8 mouse cellular contexts compared by ENCODE assay signal in the genomic region with DNA sequence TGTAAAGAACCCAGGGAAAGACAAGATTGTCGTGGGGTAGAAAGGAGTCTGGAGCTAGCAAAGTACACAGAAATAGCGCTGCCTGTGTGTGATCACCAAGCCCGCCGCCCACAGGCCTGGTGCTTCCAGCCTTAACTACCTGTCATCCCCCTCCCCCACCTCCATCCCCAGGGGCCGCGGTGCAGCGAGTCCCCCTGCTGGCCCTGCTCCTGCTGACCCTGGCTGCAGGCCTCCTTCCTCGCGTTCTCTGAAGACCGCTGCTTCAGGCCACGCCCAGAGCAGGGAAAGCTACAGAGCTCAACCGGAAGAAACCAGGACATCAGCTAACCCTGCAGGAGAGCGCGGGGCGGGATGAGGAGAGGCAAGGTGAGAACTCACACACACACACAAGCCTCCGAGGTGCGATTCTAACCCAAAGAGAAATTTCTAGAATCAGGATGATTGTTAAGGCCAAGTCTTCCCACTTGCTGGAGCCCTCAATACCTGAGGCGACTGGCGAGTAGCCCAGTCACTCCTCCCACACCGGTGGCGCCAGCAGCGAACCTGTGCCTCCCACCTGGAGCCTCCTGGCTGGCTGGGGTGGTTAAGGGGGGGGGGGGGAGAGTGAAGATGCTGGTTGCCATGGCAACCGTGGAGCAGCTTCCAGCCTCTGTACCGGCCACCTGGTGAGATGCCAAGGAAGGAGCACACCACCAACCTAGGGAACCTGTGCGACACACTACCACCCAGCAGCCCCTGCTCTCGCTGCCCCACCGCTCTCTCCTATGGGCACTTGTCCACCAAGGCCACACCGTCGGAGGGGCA. TPM values are rescaled to one million over a fixed set of nuclear protein-coding genes. Genes with fewer than 3 reads are reported as not detected.
A peak's percentile ranks its signal among the peaks of the same experiment; 100 is the strongest.
DNase-seq lines count a peak whose midpoint lies in the region; ATAC-seq and TF ChIP-seq lines count a peak whose summit lies in the region.

No protein-coding gene starts in this region.

- H3K9me3 ChIP-seq in embryonic facial prominence, embryonic 14.5 days (ENCODE audit: control insufficient read depth, low read length): peaks cover 7% of the 10 kb centered on the region; the same call in 1 of the 2 replicates
- H3K9me3 ChIP-seq in hindbrain, postnatal 0 days (ENCODE audit: low read length): no peaks in the 10 kb centered on the region
- H3K9me3 ChIP-seq in limb, embryonic 14.5 days (ENCODE audit: control insufficient read depth, low read length): peaks cover 4% of the 10 kb centered on the region
- no peaks in the 10 kb centered on the region for H3K9me3 ChIP-seq in midbrain, postnatal 0 days (ENCODE audit: low read length)

- TF ChIP-seq POLR2A in limb, embryonic 14.5 days (IDR thresholded peaks at IDR 0.05; ENCODE audit: borderline replicate concordance, extremely low read depth, insufficient read depth, insufficient read length): no peak

- peak overlapping the region; percentile 43 for H3K9ac ChIP-seq in embryonic facial prominence, embryonic 14.5 days (ENCODE audit: low read depth, low read length)
- H3K9ac ChIP-seq in hindbrain, postnatal 0 days (replicated peaks; ENCODE audit: low read length): peak overlapping the region; percentile 43
- peak overlapping the region; percentile 38; the same call in 1 of the 2 replicates for H3K9ac ChIP-seq in limb, embryonic 14.5 days (ENCODE audit: low read depth, low read length, severe bottlenecking)
- peak overlapping the region; percentile 54 for H3K9ac ChIP-seq in midbrain, postnatal 0 days (replicated peaks; ENCODE audit: low read length, poor library complexity, severe bottlenecking)

- no peaks in the 10 kb centered on the region for H3K27me3 ChIP-seq in embryonic facial prominence, embryonic 14.5 days (replicated peaks; ENCODE audit: control insufficient read depth, insufficient read depth, low read length)
- no peaks in the 10 kb centered on the region for H3K27me3 ChIP-seq in hindbrain, postnatal 0 days (ENCODE audit: insufficient read depth, low read length)
- no peaks in the 10 kb centered on the region for H3K27me3 ChIP-seq in limb, embryonic 14.5 days (ENCODE audit: control insufficient read depth, insufficient read depth, low read length)
- no peaks in the 10 kb centered on the region for H3K27me3 ChIP-seq in midbrain, postnatal 0 days (ENCODE audit: insufficient read depth, low read length)

- H3K4me2 ChIP-seq in embryonic facial prominence, embryonic 14.5 days (ENCODE audit: low read depth, low read length): peak overlapping the region; percentile 48
- peak overlapping the region; percentile 53 for H3K4me2 ChIP-seq in hindbrain, postnatal 0 days (ENCODE audit: low read depth, low read length)
- H3K4me2 ChIP-seq in limb, embryonic 14.5 days (replicated peaks; ENCODE audit: low read depth, low read length, severe bottlenecking): peak overlapping the region; percentile 54
- peak overlapping the region; percentile 46 for H3K4me2 ChIP-seq in midbrain, postnatal 0 days (ENCODE audit: low read depth, low read length, poor library complexity, severe bottlenecking)

- ATAC-seq in CD4-positive, CD25-positive, alpha-beta regulatory T cell, adult 4 months: no peak
- ATAC-seq in embryonic facial prominence, embryonic 14.5 days (ENCODE audit: low read depth): peak; percentile 77
- peak; percentile 69 for ATAC-seq in hindbrain, postnatal 0 days
- ATAC-seq in limb, embryonic 14.5 days (ENCODE audit: low FRiP score, low read depth): no peak
- peak; percentile 60 for ATAC-seq in midbrain, postnatal 0 days (ENCODE audit: low FRiP score)

- DNase-seq in CD4-positive, CD25-positive, alpha-beta regulatory T cell, adult 2 months (ENCODE audit: low read depth, low spot score): peak; percentile 19
- DNase-seq in R1 (ENCODE audit: low read depth, low spot score): peak; percentile 76
- peak; percentile 73 for DNase-seq in embryonic facial prominence, embryonic 14.5 days (ENCODE audit: low spot score)
- peak; percentile 80 for DNase-seq in hindbrain, postnatal 0 days (ENCODE audit: low spot score)
- no peak for DNase-seq in limb, embryonic 14.5 days (ENCODE audit: low spot score)
- DNase-seq in midbrain, postnatal 0 days (ENCODE audit: low spot score): peak; percentile 76
- DNase-seq in spleen, postnatal 14 days (ENCODE audit: low spot score in 2 of 2): no peak

- H3K4me3 ChIP-seq in embryonic facial prominence, embryonic 14.5 days (ENCODE audit: low read depth, low read length): peak overlapping the region; percentile 17; the same call in 1 of the 2 replicates
- peak overlapping the region; percentile 19; the same call in 1 of the 2 replicates for H3K4me3 ChIP-seq in hindbrain, postnatal 0 days (ENCODE audit: low read length)
- peak overlapping the region; percentile 19 for H3K4me3 ChIP-seq in limb, embryonic 14.5 days (replicated peaks; ENCODE audit: low read length)
- H3K4me3 ChIP-seq in midbrain, postnatal 0 days (ENCODE audit: low read depth, low read length): peak overlapping the region; percentile 24

- peak; percentile 50 for TF ChIP-seq CTCF in hindbrain, postnatal 0 days (IDR thresholded peaks at IDR 0.05; ENCODE audit: low read depth)
- TF ChIP-seq CTCF in midbrain, postnatal 0 days (IDR thresholded peaks at IDR 0.05): peak; percentile 61

- H3K4me1 ChIP-seq in embryonic facial prominence, embryonic 14.5 days (ENCODE audit: control insufficient read depth, insufficient read depth, low read length): peaks cover 10% of the 10 kb centered on the region
- peaks cover 18% of the 10 kb centered on the region; the same call in 1 of the 2 replicates for H3K4me1 ChIP-seq in hindbrain, postnatal 0 days (ENCODE audit: insufficient read depth, low read length)
- H3K4me1 ChIP-seq in limb, embryonic 14.5 days (ENCODE audit: control insufficient read depth, insufficient read depth, low read length): peaks cover 8% of the 10 kb centered on the region; the same call in 1 of the 2 replicates
- peaks cover 17% of the 10 kb centered on the region for H3K4me1 ChIP-seq in midbrain, postnatal 0 days (ENCODE audit: insufficient read depth, low read length)

- no peaks in the 10 kb centered on the region for H3K36me3 ChIP-seq in embryonic facial prominence, embryonic 14.5 days (ENCODE audit: control insufficient read depth, insufficient read depth, low read length)
- no peaks in the 10 kb centered on the region for H3K36me3 ChIP-seq in hindbrain, postnatal 0 days (ENCODE audit: insufficient read depth, low read length)
- no peaks in the 10 kb centered on the region for H3K36me3 ChIP-seq in limb, embryonic 14.5 days (ENCODE audit: control insufficient read depth, insufficient read depth, low read length)
- H3K36me3 ChIP-seq in midbrain, postnatal 0 days (ENCODE audit: insufficient read depth, low read length): no peaks in the 10 kb centered on the region

- H3K27ac ChIP-seq in embryonic facial prominence, embryonic 14.5 days (replicated peaks; ENCODE audit: low read depth, low read length): no peak overlapping the region
- H3K27ac ChIP-seq in hindbrain, postnatal 0 days: peak overlapping the region; percentile 79
- no peak overlapping the region for H3K27ac ChIP-seq in limb, embryonic 14.5 days (replicated peaks; ENCODE audit: low read depth, low read length)
- H3K27ac ChIP-seq in midbrain, postnatal 0 days (ENCODE audit: low read depth, low read length): peak overlapping the region; percentile 78

- WGBS in embryonic facial prominence, embryonic 14.5 days: 13% methylated on average over 26 of the region's 29 CpGs
- WGBS in hindbrain, postnatal 0 days: 11% methylated on average over 29 of the region's 29 CpGs
- 14% methylated on average over 27 of the region's 29 CpGs for WGBS in limb, embryonic 14.5 days
- WGBS in midbrain, postnatal 0 days: 11% methylated on average over 29 of the region's 29 CpGs

RNA-seq across cellular contexts. Expression of gene Meltf, which starts 18.6 kb away (rescaled TPM):
- polyA plus RNA-seq in CD4-positive, CD25-positive, alpha-beta regulatory T cell, adult 4 months (2017; shearing (Covaris generic)): not detected
- polyA plus RNA-seq in embryonic facial prominence, embryonic 14.5 days (2014; fragmentation: Nextera tagmentation; extraction: Ambion mirVana): 2.1 and 3.1 TPM in 2 replicates
- total RNA-seq in hindbrain, postnatal 0 days (2014; rRNA removed): 0.14 and 0.16 TPM in 2 replicates
- polyA plus RNA-seq in hindbrain, postnatal 0 days (2015; fragmentation: Nextera tagmentation; extraction: Ambion mirVana): 0.18 and 0.41 TPM in 2 replicates
- polyA plus RNA-seq in limb, embryonic 14.5 days (2012; rRNA removed): 9.6 and 12.7 TPM in 2 replicates
- polyA plus RNA-seq in limb, embryonic 14.5 days (2014; fragmentation: Nextera tagmentation; extraction: Ambion mirVana): 2.3 and 3.1 TPM in 2 replicates
- 0.19 and 0.22 TPM in 2 replicates for total RNA-seq in midbrain, postnatal 0 days (2014; rRNA removed)
- 0.25 and 0.27 TPM in 2 replicates for polyA plus RNA-seq in midbrain, postnatal 0 days (2015; fragmentation: Nextera tagmentation; extraction: Ambion mirVana)

RNA-seq across cellular contexts. Expression of gene Pigz, which starts 36.5 kb away (rescaled TPM):
- under 1 TPM; 0.65 to 0.67 TPM for polyA plus RNA-seq in CD4-positive, CD25-positive, alpha-beta regulatory T cell, adult 4 months (2017; shearing (Covaris generic))
- polyA plus RNA-seq in embryonic facial prominence, embryonic 14.5 days (2014; fragmentation: Nextera tagmentation; extraction: Ambion mirVana): 0.59 and 0.70 TPM in 2 replicates
- 6.1 and 16.9 TPM in 2 replicates for total RNA-seq in hindbrain, postnatal 0 days (2014; rRNA removed)
- polyA plus RNA-seq in hindbrain, postnatal 0 days (2015; fragmentation: Nextera tagmentation; extraction: Ambion mirVana): 5.2 and 5.5 TPM in 2 replicates
- 0.20 and 0.35 TPM in 2 replicates for polyA plus RNA-seq in limb, embryonic 14.5 days (2012; rRNA removed)
- polyA plus RNA-seq in limb, embryonic 14.5 days (2014; fragmentation: Nextera tagmentation; extraction: Ambion mirVana): 0.32 and 0.50 TPM in 2 replicates
- 2.1 and 3.2 TPM in 2 replicates for total RNA-seq in midbrain, postnatal 0 days (2014; rRNA removed)
- polyA plus RNA-seq in midbrain, postnatal 0 days (2015; fragmentation: Nextera tagmentation; extraction: Ambion mirVana): 2.5 and 3.9 TPM in 2 replicates

RNA-seq across cellular contexts. Expression of gene 0610012G03Rik, which starts 51.1 kb away (rescaled TPM):
- 1 to 10 TPM; 1.3 to 2.6 TPM for polyA plus RNA-seq in CD4-positive, CD25-positive, alpha-beta regulatory T cell, adult 4 months (2017; shearing (Covaris generic))
- 93.5 and 94.0 TPM in 2 replicates for polyA plus RNA-seq in embryonic facial prominence, embryonic 14.5 days (2014; fragmentation: Nextera tagmentation; extraction: Ambion mirVana)
- total RNA-seq in hindbrain, postnatal 0 days (2014; rRNA removed): 111 and 117 TPM in 2 replicates
- polyA plus RNA-seq in hindbrain, postnatal 0 days (2015; fragmentation: Nextera tagmentation; extraction: Ambion mirVana): 142 and 144 TPM in 2 replicates
- 55.4 and 72.1 TPM in 2 replicates for polyA plus RNA-seq in limb, embryonic 14.5 days (2012; rRNA removed)
- 99.4 and 100 TPM in 2 replicates for polyA plus RNA-seq in limb, embryonic 14.5 days (2014; fragmentation: Nextera tagmentation; extraction: Ambion mirVana)
- 95.0 and 98.0 TPM in 2 replicates for total RNA-seq in midbrain, postnatal 0 days (2014; rRNA removed)
- polyA plus RNA-seq in midbrain, postnatal 0 days (2015; fragmentation: Nextera tagmentation; extraction: Ambion mirVana): 139 and 143 TPM in 2 replicates

RNA-seq across cellular contexts. Expression of gene Ncbp2, which starts 51.1 kb away (rescaled TPM):
- 10 to 100 TPM; 35.0 to 38.4 TPM for polyA plus RNA-seq in CD4-positive, CD25-positive, alpha-beta regulatory T cell, adult 4 months (2017; shearing (Covaris generic))
- 96.3 and 109 TPM in 2 replicates for polyA plus RNA-seq in embryonic facial prominence, embryonic 14.5 days (2014; fragmentation: Nextera tagmentation; extraction: Ambion mirVana)
- 18.0 and 19.9 TPM in 2 replicates for total RNA-seq in hindbrain, postnatal 0 days (2014; rRNA removed)
- 63.7 and 64.9 TPM in 2 replicates for polyA plus RNA-seq in hindbrain, postnatal 0 days (2015; fragmentation: Nextera tagmentation; extraction: Ambion mirVana)
- 60.0 and 124 TPM in 2 replicates for polyA plus RNA-seq in limb, embryonic 14.5 days (2012; rRNA removed)
- polyA plus RNA-seq in limb, embryonic 14.5 days (2014; fragmentation: Nextera tagmentation; extraction: Ambion mirVana): 104 and 115 TPM in 2 replicates
- total RNA-seq in midbrain, postnatal 0 days (2014; rRNA removed): 25.9 and 31.5 TPM in 2 replicates
- 65.7 and 73.2 TPM in 2 replicates for polyA plus RNA-seq in midbrain, postnatal 0 days (2015; fragmentation: Nextera tagmentation; extraction: Ambion mirVana)

Comparison
In these comparisons a context has a peak if more than half of its experiments do, and no peak if none do; other contexts are left out.
1. DNase-seq: peak in CD4-positive, CD25-positive, alpha-beta regulatory T cell, adult 2 months (single experiment), R1 (single experiment), embryonic facial prominence, embryonic 14.5 days (single experiment), hindbrain, postnatal 0 days (single experiment) and midbrain, postnatal 0 days (single experiment); none in limb, embryonic 14.5 days (single experiment) and spleen, postnatal 14 days (0 of 2).
2. ATAC-seq: peak in embryonic facial prominence, embryonic 14.5 days (single experiment), hindbrain, postnatal 0 days (single experiment) and midbrain, postnatal 0 days (single experiment); none in CD4-positive, CD25-positive, alpha-beta regulatory T cell, adult 4 months (single experiment) and limb, embryonic 14.5 days (single experiment).
3. H3K27ac ChIP-seq: peak in hindbrain, postnatal 0 days (single experiment) and midbrain, postnatal 0 days (single experiment); none in embryonic facial prominence, embryonic 14.5 days (single experiment) and limb, embryonic 14.5 days (single experiment).
4. RNA of gene 0610012G03Rik, which starts 51.1 kb away (polyA plus RNA-seq): 142 to 144 TPM in hindbrain, postnatal 0 days, 139 to 143 TPM in midbrain, postnatal 0 days, 55.4 to 100 TPM in limb, embryonic 14.5 days and 93.5 to 94.0 TPM in embryonic facial prominence, embryonic 14.5 days; 1.3 to 2.6 TPM in CD4-positive, CD25-positive, alpha-beta regulatory T cell, adult 4 months; every median in the first group is over 10 times any median in the second.
5. Peak in every context shown above with its lines, with median percentiles within 50 percentile points of each other: H3K4me2 ChIP-seq, H3K4me3 ChIP-seq and H3K9ac ChIP-seq.